ENCODE assay signal across 16 mouse cellular contexts in the genomic region with DNA sequence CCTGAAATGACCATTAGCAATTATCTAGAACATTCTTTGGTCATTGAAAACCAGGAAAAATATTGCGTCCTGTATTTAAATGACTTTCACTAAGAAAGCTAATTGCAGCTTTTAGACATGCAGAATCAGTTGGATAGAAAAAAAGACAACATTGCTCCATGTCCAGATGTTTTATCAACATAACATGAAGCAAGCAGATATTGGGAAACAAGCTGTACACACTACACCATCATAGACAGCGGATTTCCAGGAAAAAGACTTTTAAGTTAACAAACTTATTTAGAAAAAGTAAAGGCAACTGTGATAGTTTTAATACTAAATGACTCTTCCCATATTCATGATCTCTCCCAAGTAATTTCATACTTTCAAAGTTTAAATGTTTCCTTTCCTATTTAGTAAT.
"Had no signal": no experiment of that assay in that cellular context is flagged by ENCODE, and none has a peak within 500 bp of the region (broad histone marks: within the 10 kb centered on the region; RNA-seq: fewer than 3 reads in every experiment).

No protein-coding gene starts in this region.

- H3K9ac ChIP-seq: neural tube, embryonic 13.5 days; neural tube, embryonic 15.5 days; stomach, embryonic 15.5 days had no signal

- H3K27me3 ChIP-seq: neural tube, embryonic 13.5 days; neural tube, embryonic 15.5 days; stomach, embryonic 15.5 days had no signal

- H3K27ac ChIP-seq: neural tube, embryonic 13.5 days; neural tube, embryonic 15.5 days; stomach, embryonic 15.5 days; stomach, postnatal 0 days had no signal

- H3K9me3 ChIP-seq: neural tube, embryonic 13.5 days; neural tube, embryonic 15.5 days; stomach, embryonic 15.5 days had no signal

- H3K4me1 ChIP-seq: neural tube, embryonic 13.5 days; neural tube, embryonic 15.5 days; stomach, embryonic 15.5 days had no signal

- H3K4me2 ChIP-seq: neural tube, embryonic 13.5 days; neural tube, embryonic 15.5 days; stomach, embryonic 15.5 days had no signal

- H3K36me3 ChIP-seq: neural tube, embryonic 13.5 days; neural tube, embryonic 15.5 days; stomach, embryonic 15.5 days had no signal

- H3K4me3 ChIP-seq: neural tube, embryonic 13.5 days; neural tube, embryonic 15.5 days; stomach, embryonic 15.5 days had no signal

- DNase-seq: retina, postnatal 1 day; right cerebral cortex, adult 18-20 months; right cerebral cortex, postnatal 14 days; right cerebral cortex, postnatal 25 days; right cerebral cortex, postnatal 4 days; spleen, adult 18-20 months; thymus, adult 18-20 months; thymus, adult 2 months; thymus, postnatal 14 days; thymus, postnatal 25 days; thymus, postnatal 36 days; thymus, postnatal 4 days had no signal
